Mouse (Mus musculus) testis, postnatal 14 days (tissue): ENCODE measurements around the gene Gm49425.
"Not testable (repeated sequence)": the region's sequence is repeated elsewhere in the genome, so short reads cannot be mapped to it uniquely, and the experiment has no call there.

Source experiments
- DNase-seq: peaks from one replicate; pipeline ENCODE4 v3.0.0; 2021; ENCODE audit warnings: low spot score

Gm49425 gene

GRCm38 (mm10) chr15:101517161-101517560 is at the start of gene Gm49425:
Gm49425 (minus strand) TSS chr15:101517261.
- not testable (repeated sequence) for DNase-seq

GRCm38 (mm10) chr15:101562850-101563249 is 45.8 kb upstream of the Gm49425 start, which contains the start of gene Krt90:
Krt90 (minus strand) TSS chr15:101562950.
- no peak for DNase-seq

- DNase-seq = no peak
Observed at GRCm38 (mm10) chr15:101558034-101558646, 41.1 kb upstream of the Gm49425 start.

- no peak for DNase-seq
Observed at GRCm38 (mm10) chr15:101553169-101553568, 36.1 kb upstream of the Gm49425 start.

GRCm38 (mm10) chr15:101552188-101552587 is 35.1 kb upstream of the Gm49425 start:
- DNase-seq = no peak

GRCm38 (mm10) chr15:101550567-101550966 is 33.5 kb upstream of the Gm49425 start, which contains the start of gene Krt82:
Krt82 (minus strand) TSS chr15:101550667.
- no peak for DNase-seq

GRCm38 (mm10) chr15:101544478-101544877 is 27.4 kb upstream of the Gm49425 start:
- no peak for DNase-seq

GRCm38 (mm10) chr15:101542543-101542942 is 25.5 kb upstream of the Gm49425 start:
- DNase-seq = no peak

GRCm38 (mm10) chr15:101538580-101538900 is 21.5 kb upstream of the Gm49425 start:
- no peak for DNase-seq

GRCm38 (mm10) chr15:101537864-101538579 is 21.0 kb upstream of the Gm49425 start:
- no peak for DNase-seq

- DNase-seq = no peak
Observed at GRCm38 (mm10) chr15:101536054-101536850, 19.2 kb upstream of the Gm49425 start.

GRCm38 (mm10) chr15:101532720-101533119 is 15.7 kb upstream of the Gm49425 start, which contains the start of gene Krt84:
Krt84 (minus strand) TSS chr15:101532820.
- no peak for DNase-seq

GRCm38 (mm10) chr15:101522556-101523232 is 5.6 kb upstream of the Gm49425 start:
- DNase-seq = no peak

GRCm38 (mm10) chr15:101519792-101520191 is 2.7 kb upstream of the Gm49425 start:
- DNase-seq = no peak

GRCm38 (mm10) chr15:101508247-101508646 is 8.8 kb downstream of the Gm49425 start:
- DNase-seq = no peak

GRCm38 (mm10) chr15:101506896-101507758 is 9.9 kb downstream of the Gm49425 start:
- no peak for DNase-seq

- DNase-seq = no peak
Observed at GRCm38 (mm10) chr15:101497181-101497580, 19.9 kb downstream of the Gm49425 start.

- DNase-seq = no peak
Observed at GRCm38 (mm10) chr15:101495266-101495665, 21.8 kb downstream of the Gm49425 start.

GRCm38 (mm10) chr15:101494203-101494602 is 22.9 kb downstream of the Gm49425 start:
- DNase-seq = no peak

GRCm38 (mm10) chr15:101493713-101494112 is 23.3 kb downstream of the Gm49425 start:
- DNase-seq = no peak

GRCm38 (mm10) chr15:101492718-101493117 is 24.3 kb downstream of the Gm49425 start:
- no peak for DNase-seq
